Mouse (Mus musculus) midbrain, postnatal 0 days (tissue): ENCODE results near the gene Map2k1. TPM values are rescaled to one million over a fixed set of nuclear protein-coding genes. Genes with fewer than 3 reads are reported as not detected.

Experiments used
- ATAC-seq: fragments of 200-750 bp; cut with Nextera tagmentation; 2 replicates; pipeline ENCODE4 v1.8.0; 2017; ENCODE audit warnings: moderate number of reproducible peaks, mild to moderate bottlenecking, moderate TSS enrichment, moderate library complexity; ENCODE audit not compliant: low FRiP score
- DNase-seq: peaks from one replicate; pipeline ENCODE4 v3.0.0-alpha.2; 2015; ENCODE audit warnings: low spot score
- H3K27ac ChIP-seq: fragments of 300-500 bp; sonication (generic); 2 replicates; pipeline ENCODE4 v1.5.1; 2014; ENCODE audit warnings: low read depth, mild to moderate bottlenecking, low read length, mixed read lengths
- H3K27me3 ChIP-seq: fragments of 300-500 bp; sonication (generic); 2 replicates; pipeline ENCODE4 v1.6.1; 2014; ENCODE audit warnings: low read length, control low read depth, mixed read lengths; ENCODE audit not compliant: insufficient read depth
- H3K36me3 ChIP-seq: fragments of 300-500 bp; sonication (generic); 2 replicates; pipeline ENCODE4 v1.6.1; 2014; ENCODE audit warnings: low read length, control low read depth, mixed read lengths; ENCODE audit not compliant: insufficient read depth
- H3K4me1 ChIP-seq: fragments of 300-500 bp; sonication (generic); 2 replicates; pipeline ENCODE4 v1.6.1; 2014; ENCODE audit warnings: mild to moderate bottlenecking, control low read depth, antibody characterized with exemption, low read length, mixed read lengths; ENCODE audit not compliant: insufficient read depth
- H3K4me2 ChIP-seq: fragments of 300-500 bp; sonication (generic); 2 replicates; pipeline ENCODE4 v1.6.1; 2014; ENCODE audit warnings: low read depth, mild to moderate bottlenecking, low read length, mixed read lengths; ENCODE audit not compliant: poor library complexity, severe bottlenecking
- H3K4me3 ChIP-seq: fragments of 300-500 bp; sonication (generic); 2 replicates; pipeline ENCODE4 v1.5.1; 2014; ENCODE audit warnings: low read depth, mild to moderate bottlenecking, low read length, moderate library complexity
- H3K9ac ChIP-seq: fragments of 300-500 bp; sonication (generic); replicated peaks from 2 replicates; pipeline ENCODE4 v1.6.1; 2014; ENCODE audit warnings: mild to moderate bottlenecking, low read length, moderate library complexity, mixed read lengths; ENCODE audit not compliant: poor library complexity, severe bottlenecking
- H3K9me3 ChIP-seq: fragments of 300-500 bp; sonication (generic); 2 replicates; pipeline ENCODE4 v1.6.1; 2016; ENCODE audit warnings: low read length, control low read depth
- CTCF ChIP-seq: IDR thresholded peaks from 2 replicates; pipeline ENCODE4 v1.5.1; 2016; ENCODE audit warnings: antibody characterized with exemption, mild to moderate bottlenecking
- WGBS: fragments of 180-500 bp; shearing (Covaris S2); extraction: QIAGEN DNeasy Blood & Tissue Kit; methylation state at CpG from one replicate; pipeline ENCODE4 v1.1.7; 2014; 5-methylcytosine and 5-hydroxymethylcytosine counted together
- polyA plus RNA-seq: library from polyadenylated mRNA; unstranded; fragments of >200 nt; fragmentation: Nextera tagmentation; extraction: Ambion mirVana; gene quantifications from 2 replicates; pipeline ENCODE4 v1.2.1, GENCODE M21; 2015
- total RNA-seq: library from RNA; depleted of rRNA; stranded (reverse); fragments of >200 nt; gene quantifications from 2 replicates; pipeline ENCODE4 v1.2.3, GENCODE M21; 2014

The Map2k1 gene
- total and polyA plus RNA-seq, 2 experiments from 2014 or later = 70.6 to 86.9 TPM

- ATAC-seq (no peak), DNase-seq (peak; percentile 16)
- WGBS = 68% methylated on average over 9 of the region's 9 CpGs
- H3K4me1 ChIP-seq = no peaks in the 10 kb centered on the region
- no peak overlapping the region for H3K4me3 ChIP-seq
- H3K27me3 ChIP-seq = no peaks in the 10 kb centered on the region
- H3K36me3 ChIP-seq = no peaks in the 10 kb centered on the region
- H3K9ac ChIP-seq = no peak overlapping the region
- H3K27ac ChIP-seq = 0 out of 2 replicates have a peak overlapping the region, but pooled peaks have one; percentile 43
- no peak overlapping the region for H3K4me2 ChIP-seq
- H3K9me3 ChIP-seq = no peaks in the 10 kb centered on the region
- TF ChIP-seq CTCF = no peak
These were observed 21.0 kb downstream of the Map2k1 start for GRCm38 (mm10) chr9:64232257-64232957.

DNA sequence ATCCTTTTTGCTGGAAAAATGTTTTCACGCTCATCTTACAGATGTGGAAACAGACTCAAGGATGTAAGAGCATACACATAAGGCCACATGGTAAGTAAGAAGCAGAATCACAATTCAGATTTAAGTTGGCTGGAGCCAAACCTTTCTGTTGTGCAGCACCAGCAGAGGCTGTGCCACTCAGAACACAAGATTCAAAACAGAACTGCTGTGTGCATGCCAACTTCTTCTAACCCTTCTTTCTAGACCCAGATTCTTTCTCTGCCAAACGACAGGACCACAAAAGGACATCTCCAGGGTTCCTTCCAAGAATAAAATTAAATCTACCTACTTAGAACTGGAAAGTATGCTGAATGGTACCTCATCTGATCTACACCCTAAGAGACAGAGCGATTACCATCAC, 21.8 kb downstream of the Map2k1 start:
- H3K36me3 ChIP-seq = no peaks in the 10 kb centered on the region
- no peaks in the 10 kb centered on the region for H3K9me3 ChIP-seq
- no peak overlapping the region for H3K4me2 ChIP-seq
- WGBS = 74% methylated on average over 3 of the region's 3 CpGs
- no peak overlapping the region for H3K9ac ChIP-seq
- no peak overlapping the region for H3K4me3 ChIP-seq
- H3K4me1 ChIP-seq = no peaks in the 10 kb centered on the region
- DNase-seq (peak; percentile 12), ATAC-seq (no peak)
- TF ChIP-seq CTCF = no peak
- H3K27me3 ChIP-seq = no peaks in the 10 kb centered on the region
- 0 out of 2 replicates have a peak overlapping the region, but pooled peaks have one; percentile 43 for H3K27ac ChIP-seq

GRCm38 (mm10) chr9:64231171-64231570, 22.3 kb downstream of the Map2k1 start:
- Histone ChIP-seq H3K27me3 (no peaks in the 10 kb centered on the region), H3K36me3 (no peaks in the 10 kb centered on the region), H3K27ac (0 out of 2 replicates have a peak overlapping the region, but pooled peaks have one; percentile 43), H3K4me1 (no peaks in the 10 kb centered on the region), H3K9ac (no peak overlapping the region), H3K4me2 (no peak overlapping the region), H3K9me3 (no peaks in the 10 kb centered on the region), H3K4me3 (no peak overlapping the region)
- no peak for ATAC-seq
- TF ChIP-seq CTCF = no peak
- no peak for DNase-seq
- 70% methylated on average over 5 of the region's 5 CpGs for WGBS

- H3K9me3 ChIP-seq = no peaks in the 10 kb centered on the region
- no peak for TF ChIP-seq CTCF
- no peak overlapping the region for H3K4me2 ChIP-seq
- H3K36me3 ChIP-seq = no peaks in the 10 kb centered on the region
- DNase-seq = no peak
- H3K27ac ChIP-seq = no peak overlapping the region
- H3K27me3 ChIP-seq = no peaks in the 10 kb centered on the region
- no peak overlapping the region for H3K9ac ChIP-seq
- no peak for ATAC-seq
- no peak overlapping the region for H3K4me3 ChIP-seq
- no peaks in the 10 kb centered on the region for H3K4me1 ChIP-seq
These were observed 24.5 kb downstream of the Map2k1 start for GRCm38 (mm10) chr9:64228972-64229371.

GRCm38 (mm10) chr9:64227736-64228135, 25.7 kb downstream of the Map2k1 start:
- no peak for DNase-seq
- WGBS = 87% methylated on average over 12 of the region's 12 CpGs
- Histone ChIP-seq H3K4me1 (no peaks in the 10 kb centered on the region), H3K27ac (no peak overlapping the region), H3K9me3 (no peaks in the 10 kb centered on the region), H3K27me3 (no peaks in the 10 kb centered on the region), H3K4me2 (no peak overlapping the region), H3K9ac (no peak overlapping the region), H3K36me3 (no peaks in the 10 kb centered on the region), H3K4me3 (no peak overlapping the region)
- TF ChIP-seq CTCF = no peak
- no peak for ATAC-seq

DNA sequence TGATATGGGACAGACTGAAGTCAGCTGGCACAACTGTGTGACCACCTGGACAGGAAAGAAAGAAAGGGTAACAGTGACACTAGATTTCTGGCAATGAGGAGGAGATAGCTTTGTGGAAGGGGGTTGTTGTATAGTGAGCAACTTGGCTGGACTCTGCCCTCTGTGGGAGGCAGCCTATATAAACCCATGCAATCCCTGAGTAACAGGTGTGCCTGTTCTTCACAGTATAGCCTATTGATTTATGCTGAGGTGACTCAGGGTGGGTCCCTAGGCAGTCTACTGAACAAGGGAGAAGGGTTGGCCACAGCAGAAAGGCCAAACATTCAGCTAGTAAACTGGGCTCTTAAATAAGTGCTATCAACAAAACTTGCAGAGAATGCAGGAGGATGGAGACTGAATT, 27.6 kb downstream of the Map2k1 start:
- Histone ChIP-seq H3K27ac (no peak overlapping the region), H3K4me2 (no peak overlapping the region), H3K9me3 (no peaks in the 10 kb centered on the region), H3K4me1 (no peaks in the 10 kb centered on the region), H3K9ac (no peak overlapping the region), H3K27me3 (no peaks in the 10 kb centered on the region), H3K36me3 (no peaks in the 10 kb centered on the region), H3K4me3 (no peak overlapping the region)
- no peak for DNase-seq
- no peak for ATAC-seq
- TF ChIP-seq CTCF = no peak
